Mouse (Mus musculus) MEL (cell line): ENCODE data around the gene Nob1. TPM values are rescaled to one million over a fixed set of nuclear protein-coding genes. Genes with fewer than 3 reads are reported as not detected.

Experiments used
- DNase-seq: peaks from one replicate; pipeline ENCODE4 v3.0.0; 2011; ENCODE audit warnings: low read depth, low spot score
- H3K27ac ChIP-seq: 2 replicates; pipeline ENCODE4 v1.5.1; 2012; ENCODE audit warnings: low read depth, mild to moderate bottlenecking, control low read depth, low read length, moderate library complexity; ENCODE audit not compliant: control insufficient read depth
- H3K27me3 ChIP-seq, 2 experiments: fragments of 150-350 bp in 1 of 2; sonication (generic) in 1 of 2; 2 replicates each; pipeline ENCODE4 v1.6.1; 2012; ENCODE audit warnings: low read length in 2 of 2, mild to moderate bottlenecking in 2 of 2, improper control_type of control experiment in 1 of 2, moderate library complexity in 1 of 2; ENCODE audit not compliant: insufficient read depth in 2 of 2, control insufficient read depth in 1 of 2
- H3K36me3 ChIP-seq, 2 experiments: 2 replicates each; pipeline ENCODE4 v1.6.1; 2012 to 2014; ENCODE audit warnings: low read length in 2 of 2, improper control_type of control experiment in 1 of 2, inconsistent platforms in 1 of 2, mild to moderate bottlenecking in 1 of 2; ENCODE audit not compliant: insufficient read depth in 2 of 2, control insufficient read depth in 1 of 2
- H3K4me1 ChIP-seq, 2 experiments: fragments of 150-350 bp in 1 of 2; sonication (generic) in 1 of 2; 2 replicates each; pipeline ENCODE4 v1.6.1; 2012; ENCODE audit warnings: low read length in 2 of 2, improper control_type of control experiment in 1 of 2, mild to moderate bottlenecking in 1 of 2; ENCODE audit not compliant: insufficient read depth in 2 of 2, control insufficient read depth in 1 of 2
- H3K4me3 ChIP-seq, 2 experiments: fragments of 150-350 bp in 1 of 2; sonication (generic) in 1 of 2; 2 replicates each; pipeline ENCODE4 v1.5.1; 2012; ENCODE audit warnings: low read depth in 2 of 2, low read length in 2 of 2, mild to moderate bottlenecking in 2 of 2, moderate library complexity in 2 of 2, control low read depth in 1 of 2, improper control_type of control experiment in 1 of 2; ENCODE audit not compliant: control insufficient read depth in 1 of 2, insufficient read depth in 1 of 2
- H3K79me2 ChIP-seq: 2 replicates; pipeline ENCODE4 v1.6.1; 2012; ENCODE audit warnings: mild to moderate bottlenecking, low read length, moderate library complexity; ENCODE audit not compliant: control insufficient read depth, poor library complexity, insufficient read depth
- H3K9ac ChIP-seq: 2 replicates; pipeline ENCODE4 v1.6.1; 2012; ENCODE audit warnings: low read depth, mild to moderate bottlenecking, control low read depth, low read length, moderate library complexity; ENCODE audit not compliant: control insufficient read depth, poor library complexity, severe bottlenecking
- H3K9me3 ChIP-seq: fragments of 150-350 bp; sonication (generic); replicated peaks from 2 replicates; pipeline ENCODE4 v1.6.1; 2012; ENCODE audit warnings: mild to moderate bottlenecking, low read length, improper control_type of control experiment, moderate library complexity; ENCODE audit not compliant: insufficient read depth
- BHLHE40 ChIP-seq: IDR thresholded peaks from 2 replicates; pipeline ENCODE4 v1.6.1; 2012; ENCODE audit warnings: low read depth, mild to moderate bottlenecking, inconsistent platforms, low read length, improper control_type of control experiment, borderline replicate concordance
- CTCF ChIP-seq, 3 experiments: IDR thresholded peaks in 2 of 3; conservative IDR thresholded peaks in 1 of 3; 2 replicates each; pipeline ENCODE4 v1.5.1; 2011 to 2012; ENCODE audit warnings: low read length in 3 of 3, low read depth in 2 of 3, mild to moderate bottlenecking in 2 of 3, improper control_type of control experiment in 1 of 3, inconsistent platforms in 1 of 3, mixed read lengths in 1 of 3, moderate library complexity in 1 of 3; ENCODE audit not compliant: control insufficient read depth in 1 of 3, insufficient read depth in 1 of 3, poor library complexity in 1 of 3, severe bottlenecking in 1 of 3
- ETS1 ChIP-seq: IDR thresholded peaks from 2 replicates; pipeline ENCODE4 v1.6.1; 2012; ENCODE audit warnings: low read depth, mild to moderate bottlenecking, inconsistent platforms, low read length, improper control_type of control experiment, moderate library complexity
- JUND ChIP-seq: IDR thresholded peaks from 2 replicates; pipeline ENCODE4 v1.6.1; 2011; ENCODE audit warnings: low read depth, mild to moderate bottlenecking, improper control_type of control experiment, low read length
- MAZ ChIP-seq: IDR thresholded peaks from 2 replicates; pipeline ENCODE4 v1.6.1; 2012; ENCODE audit warnings: low read depth, mild to moderate bottlenecking, inconsistent platforms, low read length, improper control_type of control experiment
- NELFE ChIP-seq: IDR thresholded peaks from 2 replicates; pipeline ENCODE4 v1.6.1; 2011; ENCODE audit warnings: low read depth, low read length, improper control_type of control experiment
- RAD21 ChIP-seq: IDR thresholded peaks from 2 replicates; pipeline ENCODE4 v1.6.1; 2011; ENCODE audit warnings: mild to moderate bottlenecking, low read depth, low read length, improper control_type of control experiment
- RCOR1 ChIP-seq: IDR thresholded peaks from 2 replicates; pipeline ENCODE4 v1.6.1; 2012; ENCODE audit warnings: low read depth, mild to moderate bottlenecking, inconsistent platforms, low read length, improper control_type of control experiment
- SMC3 ChIP-seq: IDR thresholded peaks from 2 replicates; pipeline ENCODE4 v1.6.1; 2011; ENCODE audit warnings: low read depth, low read length, improper control_type of control experiment
- TBP ChIP-seq: IDR thresholded peaks from 2 replicates; pipeline ENCODE4 v1.8.0; 2011; ENCODE audit warnings: low read depth, low read length, improper control_type of control experiment
- USF1 ChIP-seq: IDR thresholded peaks from 2 replicates; pipeline ENCODE4 v1.6.1; 2014; ENCODE audit warnings: low read depth, mild to moderate bottlenecking, inconsistent platforms, low read length, improper control_type of control experiment, moderate library complexity
- USF2 ChIP-seq, 2 experiments: IDR thresholded peaks; 2 replicates each; pipeline ENCODE4 v1.6.1; 2011 to 2012; ENCODE audit warnings: improper control_type of control experiment in 2 of 2, low read length in 2 of 2, borderline replicate concordance in 1 of 2, inconsistent platforms in 1 of 2, low read depth in 1 of 2, mild to moderate bottlenecking in 1 of 2; ENCODE audit not compliant: insufficient read depth in 1 of 2
- ZC3H11A ChIP-seq: IDR thresholded peaks from 2 replicates; pipeline ENCODE4 v1.6.1; 2012; ENCODE audit warnings: low read depth, mild to moderate bottlenecking, inconsistent platforms, low read length, improper control_type of control experiment
- polyA plus RNA-seq, 2 experiments: library from polyadenylated mRNA; stranded (reverse) in 1 of 2; unstranded in 1 of 2; fragments of >175 nt in 1 of 2; fragments of >200 nt in 1 of 2; gene quantifications; 2 replicates each; pipeline versions ENCODE4 v1.2.1 to v1.2.4; 2012; ENCODE audit warnings: low replicate concordance in 2 of 2, low read depth in 1 of 2; ENCODE audit not compliant: insufficient read length in 2 of 2, insufficient read depth in 1 of 2, missing spikeins in 1 of 2
- total RNA-seq: library from RNA; depleted of rRNA; stranded (reverse); fragments of 300-350 nt; gene quantifications from 2 replicates; pipeline ENCODE4 v1.2.3, GENCODE M21; 2012

Gene Nob1
- total and polyA plus RNA-seq, 3 experiments: 125 to 200 (median 144) TPM

DNA sequence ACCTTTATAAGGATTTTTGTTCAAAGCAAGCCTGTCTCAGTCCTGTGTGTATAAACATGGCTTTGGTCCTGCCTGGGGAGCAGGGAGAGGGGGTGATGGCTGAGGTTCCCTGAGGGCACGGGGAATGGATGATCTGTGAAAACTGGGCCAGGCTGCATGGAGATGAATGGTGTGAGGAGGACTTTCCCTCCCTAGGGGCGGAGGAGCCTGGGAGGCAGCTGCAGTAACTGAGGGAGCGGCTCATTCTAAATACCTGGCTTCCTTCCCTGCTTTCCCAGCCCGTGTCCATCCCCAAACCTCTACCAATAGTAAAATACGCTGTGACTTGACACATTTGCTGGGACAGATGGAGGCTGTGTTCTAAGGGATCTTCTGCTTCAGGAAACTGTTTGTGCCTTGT, 45.5 kb upstream of the Nob1 start:
- H3K27ac ChIP-seq: no peak overlapping the region
- TF ChIP-seq USF2 (IDR thresholded peaks at IDR 0.05; ENCODE audit: borderline replicate concordance in 1 of 2, insufficient read depth in 1 of 2, low read depth in 1 of 2, low read length in 2 of 2) (no peak), ETS1 (no peak), ZC3H11A (no peak), MAZ (no peak), TBP (no peak)
- no peak for DNase-seq
- no peaks in the 10 kb centered on the region; a peak in 1 of 4 replicates for H3K36me3 ChIP-seq
- no peaks in the 10 kb centered on the region for H3K27me3 ChIP-seq
- H3K4me1 ChIP-seq: no peaks in the 10 kb centered on the region
- H3K79me2 ChIP-seq: no peaks in the 10 kb centered on the region
- no peaks in the 10 kb centered on the region for H3K9me3 ChIP-seq
- no peak overlapping the region for H3K4me3 ChIP-seq
- no peak overlapping the region for H3K9ac ChIP-seq

DNA sequence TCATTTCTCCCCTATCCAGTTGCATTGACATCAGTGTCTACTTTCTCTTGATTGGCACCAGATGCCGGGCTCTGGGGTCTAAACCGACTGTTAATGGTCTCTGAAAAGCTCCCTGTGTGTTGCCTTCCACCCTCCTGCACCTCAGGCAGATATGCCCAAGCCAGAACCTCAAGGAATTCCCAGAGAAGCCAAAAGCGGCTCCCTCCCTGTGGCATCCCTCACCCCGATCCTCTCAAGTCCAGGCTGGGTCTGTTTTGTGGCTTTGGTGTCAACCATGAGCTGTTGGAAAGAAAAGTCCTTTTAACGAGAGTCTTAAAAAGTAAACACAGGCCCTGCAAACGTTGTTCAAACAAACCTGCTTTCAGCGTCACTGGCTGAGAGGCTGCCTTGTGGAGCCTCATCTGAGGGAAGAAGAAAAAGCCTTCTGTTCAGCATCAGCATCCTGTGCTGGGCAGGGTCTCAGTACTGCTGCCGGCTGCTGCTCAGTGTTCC, 44.0 kb upstream of the Nob1 start:
- Histone ChIP-seq H3K4me1 (no peaks in the 10 kb centered on the region), H3K79me2 (no peaks in the 10 kb centered on the region), H3K9ac (no peak overlapping the region), H3K27ac (no peak overlapping the region), H3K27me3 (no peaks in the 10 kb centered on the region), H3K9me3 (no peaks in the 10 kb centered on the region), H3K36me3 (peaks cover 0 to 2% of the 10 kb centered on the region in 2 experiments; a peak in 2 of 4 replicates), H3K4me3 (no peak overlapping the region)
- DNase-seq: no peak
- no peak for TF ChIP-seq USF1
- TF ChIP-seq RCOR1: no peak
- no peak for TF ChIP-seq NELFE

- Histone ChIP-seq H3K27ac (no peak overlapping the region), H3K9ac (no peak overlapping the region), H3K79me2 (no peaks in the 10 kb centered on the region), H3K27me3 (no peaks in the 10 kb centered on the region), H3K36me3 (peaks cover 0 to 4% of the 10 kb centered on the region in 2 experiments; a peak in 2 of 4 replicates), H3K9me3 (no peaks in the 10 kb centered on the region), H3K4me3 (no peak overlapping the region), H3K4me1 (no peaks in the 10 kb centered on the region)
- TF ChIP-seq USF1: no peak
- TF ChIP-seq RAD21: peak; percentile 17
- TF ChIP-seq JUND: peak; percentile 83
- peak; percentile 36 to 46 (median 43); a peak in 5 of 6 replicates for TF ChIP-seq CTCF (IDR thresholded peaks at IDR 0.05 in 2 of 3, conservative IDR thresholded peaks at IDR 0.05 in 1 of 3; ENCODE audit: control insufficient read depth in 1 of 3, insufficient read depth in 1 of 3, low read depth in 2 of 3, low read length in 3 of 3, poor library complexity in 1 of 3, severe bottlenecking in 1 of 3)
- no peak for TF ChIP-seq BHLHE40
- TF ChIP-seq SMC3: peak; percentile 37; the same call in 1 of the 2 replicates
- peak; percentile 56 for DNase-seq
Observed at GRCm38 (mm10) chr8:107466642-107467041, 41.8 kb upstream of the Nob1 start.
